Mouse (Mus musculus) CD4-positive, CD25-positive, alpha-beta regulatory T cell, adult 4 months (primary cell): Measurements from ENCODE around the gene Elmo3. TPM values are rescaled to one million over a fixed set of nuclear protein-coding genes. Genes with fewer than 3 reads are reported as not detected.
"Not testable (repeated sequence)": the region's sequence is repeated elsewhere in the genome, so short reads cannot be mapped to it uniquely, and the experiment has no call there.

Experiments used
- ATAC-seq: one replicate; pipeline ENCODE4 v1.8.0; 2017
- polyA plus RNA-seq, 2 experiments: library from polyadenylated mRNA; unstranded; fragments of 100-300 nt; shearing (Covaris generic); gene quantifications; one replicate each; pipeline ENCODE4 v1.2.1; 2017

Elmo3 gene
- polyA plus RNA-seq, 2 experiments from 2014 or later, result 7.4 to 13.5 TPM

DNA sequence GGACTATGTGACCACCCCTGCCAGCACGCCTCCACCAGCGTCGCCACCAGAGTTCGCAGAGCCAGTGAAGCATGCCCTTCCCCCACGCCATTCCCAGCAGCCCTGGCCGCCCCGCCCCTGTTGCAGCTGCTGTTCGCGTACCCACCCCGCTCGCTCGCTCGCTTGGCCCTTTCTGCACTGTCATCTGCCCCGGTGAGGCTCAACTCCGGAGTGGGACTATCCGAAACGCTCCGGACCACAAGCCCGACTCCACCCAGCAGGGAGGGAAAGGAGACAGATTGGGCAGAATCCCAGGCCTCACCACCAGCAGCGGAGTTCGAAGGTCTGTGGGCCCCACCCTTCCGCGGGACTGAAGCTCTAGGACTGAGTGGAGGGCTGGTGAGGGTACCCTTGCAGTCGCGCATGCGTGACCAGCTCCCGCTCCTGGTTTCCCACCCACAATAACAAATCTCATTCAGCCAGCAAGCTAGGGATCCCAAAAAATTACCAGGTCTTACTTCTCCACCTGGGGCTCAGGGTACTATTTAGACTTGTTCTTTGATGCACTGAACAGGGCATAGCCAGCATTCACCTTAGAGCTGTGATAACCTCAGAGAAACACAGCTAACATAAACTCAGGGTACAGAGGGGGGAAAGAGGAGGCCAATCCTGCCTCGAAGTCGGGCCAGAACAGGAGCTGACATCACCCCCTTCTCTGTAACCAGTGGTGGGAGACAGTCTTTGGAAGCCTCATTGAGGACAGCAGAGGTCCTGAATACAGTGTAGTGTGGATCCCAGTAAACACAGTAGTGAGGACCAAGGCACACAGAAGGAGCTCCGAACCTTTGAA lies 28.9 kb upstream of the Elmo3 start:
- no peak for ATAC-seq

DNA sequence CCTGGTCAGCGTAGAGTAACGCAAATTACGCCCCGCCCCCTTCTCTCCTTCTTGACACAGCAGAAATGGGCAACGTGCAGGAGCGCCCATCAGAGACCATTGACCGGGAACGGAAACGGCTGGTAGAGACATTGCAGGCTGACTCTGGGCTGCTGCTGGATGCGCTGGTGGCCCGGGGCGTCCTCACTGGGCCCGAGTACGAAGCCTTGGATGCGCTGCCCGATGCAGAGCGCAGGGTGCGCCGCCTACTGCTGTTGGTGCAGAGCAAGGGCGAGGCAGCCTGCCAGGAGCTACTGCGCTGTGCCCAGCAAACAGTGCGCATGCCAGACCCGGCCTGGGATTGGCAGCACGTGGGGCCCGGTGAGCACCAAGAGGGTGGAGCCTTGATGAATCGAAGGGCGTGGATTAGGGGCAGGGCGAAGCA lies 26.5 kb upstream of the Elmo3 start:
- ATAC-seq, result peak; percentile 71

DNA sequence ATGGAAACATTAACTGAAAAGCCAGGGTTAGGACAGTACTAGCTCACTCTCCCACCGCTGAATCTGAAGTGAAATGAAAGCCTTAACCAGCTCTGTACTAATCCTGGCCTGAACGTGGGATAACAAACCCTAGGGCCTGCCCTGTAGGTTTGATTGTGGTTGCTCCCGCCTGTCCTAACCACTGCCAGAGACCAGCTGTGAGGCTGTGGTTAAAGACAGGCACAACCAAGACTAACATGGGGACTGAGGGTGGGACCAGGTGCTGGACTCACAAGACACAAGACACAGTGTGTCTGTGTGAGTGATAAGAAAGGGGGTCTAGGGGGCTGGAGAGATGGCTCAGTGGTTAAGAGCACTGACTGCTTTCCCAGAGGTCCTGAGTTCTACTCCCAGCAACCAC lies 24.8 kb upstream of the Elmo3 start:
- ATAC-seq, result no peak

DNA sequence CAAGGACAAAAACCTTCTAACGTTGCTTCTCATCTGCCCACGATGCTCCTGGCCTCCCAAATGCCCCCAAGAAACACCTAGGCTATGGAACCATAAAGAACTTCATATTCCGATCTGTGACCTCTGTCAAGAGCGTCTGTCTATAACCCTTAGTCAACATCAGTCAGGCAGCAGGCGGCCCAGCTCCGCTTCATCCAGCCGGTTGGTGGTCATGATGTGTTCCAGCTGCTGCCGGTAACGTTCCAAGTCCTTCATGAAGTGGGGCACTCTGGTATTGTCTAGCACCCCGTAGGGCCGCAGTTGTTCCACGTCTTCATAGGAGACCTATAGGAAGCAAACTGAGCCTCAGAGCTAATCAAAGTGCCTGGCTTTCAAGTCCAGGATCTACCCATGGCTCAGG lies 23.6 kb upstream of the Elmo3 start:
- no peak for ATAC-seq

DNA sequence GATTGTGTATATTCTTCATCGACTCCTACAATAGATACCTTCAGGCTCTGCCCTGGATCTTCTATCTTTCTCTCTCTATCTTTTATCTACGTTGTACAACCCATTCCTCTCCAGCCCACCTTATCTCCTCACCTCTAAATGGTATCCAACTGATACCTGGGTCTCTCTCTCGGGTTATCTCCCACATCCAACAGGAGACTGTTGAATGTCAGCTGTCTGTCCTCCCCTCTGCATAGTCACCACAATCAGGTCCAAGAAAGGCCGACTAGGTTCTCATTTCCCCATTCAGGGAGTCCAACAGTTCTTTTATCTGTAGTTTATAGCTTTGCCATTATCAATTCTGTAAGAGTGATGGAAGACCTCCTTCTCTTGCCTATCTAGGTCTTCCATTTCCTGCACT lies 23.2 kb upstream of the Elmo3 start:
- no peak for ATAC-seq

DNA sequence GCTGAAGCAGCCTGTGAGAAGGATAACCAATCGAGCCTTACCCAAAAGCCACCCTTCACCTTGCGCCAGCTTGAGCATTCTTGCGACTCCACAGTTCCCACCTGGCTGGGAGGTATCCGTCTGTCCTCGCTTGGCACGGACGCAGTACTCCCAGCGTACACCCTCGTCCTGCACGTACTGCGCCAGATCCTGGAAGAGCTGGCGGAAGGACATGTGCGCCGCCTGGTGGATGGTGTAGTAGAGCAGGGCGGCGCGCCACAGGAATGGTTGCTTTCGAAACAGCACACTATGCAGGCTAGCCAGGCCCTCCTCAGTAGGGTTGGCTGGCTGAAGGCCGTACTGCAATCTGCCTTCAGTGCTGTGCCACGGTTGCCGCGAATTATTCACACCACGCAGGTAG lies 22.3 kb upstream of the Elmo3 start:
- peak; percentile 72 for ATAC-seq

DNA sequence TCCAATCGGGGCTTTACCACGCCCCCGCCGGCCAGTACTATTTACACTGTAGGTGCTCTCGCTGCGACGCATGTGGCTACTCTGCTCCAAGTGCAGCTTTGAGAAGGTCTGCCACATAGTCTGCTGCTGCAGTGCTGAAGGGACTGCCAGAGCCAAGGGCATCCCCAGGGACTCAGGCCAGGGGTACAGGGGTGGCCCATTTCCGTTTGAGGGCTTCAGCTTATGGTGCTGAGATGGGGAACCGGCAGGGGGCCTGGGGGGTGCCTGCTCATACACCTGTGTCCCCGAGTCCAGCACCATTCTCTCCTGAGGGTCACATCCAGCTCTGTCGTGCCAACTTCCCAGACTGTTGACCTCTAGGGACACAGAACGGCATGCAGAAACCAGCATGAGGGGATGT lies 19.9 kb upstream of the Elmo3 start:
- no peak for ATAC-seq

DNA sequence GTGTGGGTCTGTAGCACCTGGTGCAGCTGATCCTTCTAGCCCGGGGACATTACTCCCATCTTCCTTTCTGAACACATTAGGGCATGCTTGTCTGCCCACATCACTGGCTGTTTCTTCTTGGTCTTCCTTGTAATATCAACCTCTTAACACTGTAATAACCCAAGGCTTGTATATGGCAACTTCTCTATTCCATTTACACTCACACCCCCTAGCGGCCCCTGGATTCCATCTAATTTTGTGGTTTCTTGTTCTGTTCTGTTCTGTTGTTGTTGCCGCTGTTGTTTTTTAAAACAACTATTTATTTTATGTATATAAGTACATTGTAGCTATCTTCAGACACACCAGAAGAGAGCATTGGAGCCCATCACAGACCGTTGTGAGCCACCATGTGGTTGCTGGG lies 18.5 kb upstream of the Elmo3 start:
- ATAC-seq, result no peak

DNA sequence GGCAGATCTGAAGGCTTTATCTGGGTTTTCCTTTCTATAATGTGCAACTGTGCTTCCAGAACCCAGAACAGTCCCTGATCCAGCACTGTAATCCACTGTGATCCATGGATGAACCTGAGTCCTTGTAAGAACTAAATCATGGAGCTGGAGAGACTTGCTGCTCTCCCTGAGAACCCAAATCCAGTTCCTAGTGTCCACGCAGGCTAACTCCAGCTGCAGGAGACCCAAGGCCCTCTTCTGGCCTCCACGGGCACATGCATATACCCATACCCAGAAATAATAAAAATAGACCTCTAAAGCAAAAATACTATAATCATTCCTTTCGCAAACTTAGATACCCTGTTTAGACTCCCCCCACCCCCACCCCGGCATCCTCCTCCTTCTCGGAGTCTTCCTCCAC lies 17.2 kb upstream of the Elmo3 start:
- no peak for ATAC-seq

DNA sequence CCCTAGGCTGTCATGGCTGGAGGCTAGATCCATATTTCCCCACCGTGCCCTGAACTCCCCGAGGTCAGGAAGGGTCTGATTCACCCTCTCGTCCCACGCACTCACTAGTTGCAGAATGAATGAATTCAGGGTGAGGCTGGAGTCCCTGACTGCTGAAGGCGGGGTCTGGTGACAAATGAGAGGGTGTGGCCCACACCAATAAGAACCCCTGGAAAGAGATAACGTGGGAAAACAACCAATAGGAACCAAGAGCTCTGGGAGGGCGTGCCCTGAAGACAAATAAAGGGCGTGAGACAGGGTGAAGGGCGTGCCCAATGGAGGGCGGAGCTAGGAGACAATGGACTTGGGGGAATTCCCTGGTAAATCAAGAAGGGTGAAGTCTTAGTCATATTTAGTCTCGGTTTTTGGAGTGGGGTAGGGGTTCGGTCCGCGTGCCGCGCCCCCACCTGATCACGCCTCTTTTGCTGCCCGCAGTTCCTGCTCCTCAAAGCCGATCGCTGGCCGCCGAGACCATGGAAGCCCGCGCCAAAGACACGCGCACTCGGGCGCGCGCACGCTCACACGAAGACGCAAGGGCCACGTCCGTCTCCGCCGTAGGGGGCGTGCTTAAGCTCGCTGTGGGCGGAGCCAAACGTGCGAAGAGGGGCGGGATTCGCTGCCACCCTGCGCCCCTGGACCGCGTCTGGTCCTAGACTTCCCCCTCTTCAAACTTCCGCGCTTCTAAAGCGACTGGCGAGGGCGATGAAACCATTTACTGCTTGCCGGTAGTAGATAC lies 16.3 kb upstream of the Elmo3 start:
- peak; percentile 89 for ATAC-seq

DNA sequence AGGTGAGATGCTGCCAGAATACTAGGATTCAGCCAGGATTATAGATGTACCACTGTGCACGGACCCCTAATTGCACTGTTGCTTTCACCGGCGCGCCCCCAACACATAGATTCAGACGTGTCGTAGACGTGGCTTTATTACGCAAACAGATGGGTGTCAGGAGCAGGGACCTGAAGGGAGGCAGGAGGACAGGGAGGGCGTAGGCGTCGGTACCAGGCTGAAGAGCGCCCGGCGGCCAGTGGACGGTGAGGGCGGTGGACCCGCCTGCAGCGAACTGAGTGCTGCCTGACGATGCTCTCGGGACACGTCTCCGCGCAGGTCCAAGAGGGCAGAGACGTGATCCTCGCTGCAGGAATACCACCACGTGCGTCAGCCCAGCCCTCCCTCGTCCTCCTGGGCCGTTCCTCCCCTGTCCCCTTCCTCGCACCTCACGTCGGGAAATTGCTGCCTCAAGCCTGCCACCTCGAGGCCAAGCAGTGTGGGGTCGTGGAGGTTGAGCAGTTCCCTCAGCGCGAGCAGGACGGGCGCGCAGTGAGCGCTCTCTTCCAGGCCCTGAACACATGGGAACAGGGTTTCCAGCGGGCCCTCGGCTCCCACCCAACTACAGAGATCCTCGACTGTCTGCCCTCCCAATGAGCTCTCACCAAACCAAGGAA lies 15.5 kb upstream of the Elmo3 start, which contains the start of gene 4931428F04Rik:
4931428F04Rik (minus strand) TSS at position 60 of the 656 bp plus-strand sequence.
- ATAC-seq, result no peak

DNA sequence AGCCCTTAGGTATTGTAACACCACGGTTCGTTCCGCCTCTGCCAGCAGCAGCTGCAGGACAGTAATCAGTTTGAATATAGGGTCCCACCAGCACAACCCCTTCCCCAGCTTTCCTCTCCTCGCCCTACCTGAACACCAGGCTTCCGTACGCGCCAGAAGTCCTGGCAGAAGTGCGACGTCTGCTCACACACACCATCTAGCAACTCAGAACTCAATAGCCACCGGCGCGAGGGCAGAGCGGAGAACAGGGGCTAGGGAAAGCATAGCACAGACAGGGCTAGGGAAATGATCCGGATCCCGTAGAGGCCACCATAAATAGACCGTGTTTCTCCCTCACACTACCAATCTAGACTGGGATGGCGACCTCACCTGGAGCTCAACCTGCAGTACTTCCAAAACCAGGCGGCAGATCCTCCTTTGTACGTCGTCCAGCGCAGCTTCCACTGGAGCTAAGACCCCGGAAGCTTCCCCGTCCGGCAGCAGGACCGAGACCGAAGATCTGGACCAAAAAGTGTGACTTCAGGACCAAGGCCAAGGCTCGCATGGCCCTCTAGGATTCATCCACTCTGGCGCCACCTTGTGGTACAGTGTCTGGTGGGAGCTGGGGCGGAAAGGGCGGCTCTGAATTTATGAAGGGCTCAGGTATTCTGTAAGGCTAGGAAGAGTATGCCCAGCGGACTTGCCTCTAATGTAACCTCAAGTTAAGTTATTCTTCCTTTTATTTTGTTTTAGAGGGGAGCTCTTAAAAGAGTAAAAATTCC lies 14.7 kb upstream of the Elmo3 start:
- peak; percentile 29 for ATAC-seq

DNA sequence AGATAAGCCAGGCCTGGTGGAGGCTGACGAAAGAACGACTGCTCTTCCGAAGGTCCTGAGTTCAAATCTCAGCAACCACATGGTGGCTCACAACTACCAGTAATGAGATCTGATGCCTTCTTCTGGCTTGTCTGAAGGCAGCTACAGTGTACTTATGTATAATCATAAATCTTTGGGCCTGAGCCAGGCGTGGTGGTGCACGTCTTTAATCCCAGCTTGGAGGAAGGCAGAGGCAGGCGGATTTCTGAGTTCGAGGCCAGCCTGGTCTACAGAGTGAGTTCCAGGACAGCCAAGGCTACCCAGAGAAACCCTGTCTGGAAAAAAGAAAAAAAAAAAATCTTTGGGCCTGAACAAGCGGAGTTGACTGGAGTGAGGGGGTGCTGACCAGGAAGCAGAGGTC lies 14.0 kb upstream of the Elmo3 start:
- ATAC-seq, result not testable (repeated sequence)

DNA sequence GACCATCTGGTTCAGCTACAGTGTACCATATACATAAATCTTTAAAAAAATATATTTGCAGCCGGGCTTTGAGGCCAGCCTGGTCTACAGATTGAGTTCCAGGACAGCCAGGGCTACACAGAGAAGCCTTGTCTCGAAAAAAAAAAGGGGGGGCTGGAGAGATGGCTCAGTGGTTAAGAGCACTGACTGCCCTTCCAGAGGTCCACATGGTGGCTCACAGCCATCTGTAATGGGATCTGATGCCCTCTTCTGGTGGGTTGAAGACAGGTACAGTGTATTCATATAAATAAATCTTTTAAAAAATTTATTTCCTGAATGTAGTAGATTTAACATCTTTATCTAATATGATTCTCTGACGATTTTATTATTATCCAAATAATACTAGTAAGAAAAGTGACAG lies 13.6 kb upstream of the Elmo3 start:
- ATAC-seq, result not testable (repeated sequence)

DNA sequence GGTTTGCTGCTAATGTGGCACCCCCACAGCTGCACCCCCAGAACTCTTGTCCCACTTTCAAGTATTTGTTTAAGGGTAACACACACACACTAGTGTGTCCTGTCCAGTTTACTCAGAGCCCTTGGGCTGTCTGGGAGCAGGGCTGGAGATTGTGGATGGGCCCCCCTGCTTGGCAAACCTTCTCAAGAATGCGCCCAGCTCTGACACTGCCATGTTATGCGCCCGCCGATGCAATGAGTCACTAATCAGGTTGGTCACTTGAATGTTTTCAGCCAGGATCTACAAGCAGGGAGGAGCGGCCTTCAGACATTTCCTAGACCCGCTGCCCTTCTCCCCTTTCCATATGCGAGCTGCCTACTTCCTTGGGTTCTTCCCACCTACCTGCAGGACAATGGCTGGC lies 12.9 kb upstream of the Elmo3 start:
- ATAC-seq, result no peak

DNA sequence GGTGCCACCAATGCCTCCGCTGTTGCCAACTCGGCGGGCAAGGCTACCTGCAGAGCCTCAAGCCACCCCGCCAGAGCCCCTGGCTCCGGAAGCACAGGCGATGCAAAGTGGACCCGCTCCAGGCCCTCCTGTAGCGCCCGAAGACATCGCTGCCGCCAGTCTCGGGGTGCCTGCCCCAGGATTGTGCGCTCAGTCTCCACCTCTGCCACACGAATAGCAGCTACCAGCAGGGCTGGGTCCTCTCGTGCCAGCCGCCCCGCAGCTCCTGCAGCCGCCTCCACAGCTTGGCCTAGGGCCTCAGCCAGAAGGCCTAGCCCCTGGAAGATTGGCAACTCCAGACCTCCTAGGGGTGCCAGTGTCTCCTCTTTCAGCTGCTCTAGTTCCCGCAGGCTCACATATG lies 12.0 kb upstream of the Elmo3 start:
- ATAC-seq, result no peak

DNA sequence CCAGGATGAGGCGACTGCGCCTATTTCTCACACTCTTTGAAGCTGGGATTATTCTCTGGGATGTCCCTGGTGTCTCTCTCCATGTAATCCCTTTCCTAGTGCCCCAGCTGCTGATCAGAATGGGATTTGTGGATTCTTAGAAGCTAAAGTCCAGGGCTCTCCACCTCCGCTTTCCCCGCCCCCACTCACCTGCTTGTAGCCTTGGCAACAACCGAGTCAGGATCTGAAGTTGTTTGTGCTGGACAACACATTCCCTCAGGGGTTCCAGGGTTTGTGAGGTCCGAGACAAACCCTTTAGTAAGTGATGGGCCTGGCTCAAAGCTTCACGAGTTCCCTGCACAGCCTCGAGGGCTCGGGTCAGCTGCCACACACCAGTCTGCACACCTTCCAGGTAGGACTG lies 10.6 kb upstream of the Elmo3 start:
- no peak for ATAC-seq

DNA sequence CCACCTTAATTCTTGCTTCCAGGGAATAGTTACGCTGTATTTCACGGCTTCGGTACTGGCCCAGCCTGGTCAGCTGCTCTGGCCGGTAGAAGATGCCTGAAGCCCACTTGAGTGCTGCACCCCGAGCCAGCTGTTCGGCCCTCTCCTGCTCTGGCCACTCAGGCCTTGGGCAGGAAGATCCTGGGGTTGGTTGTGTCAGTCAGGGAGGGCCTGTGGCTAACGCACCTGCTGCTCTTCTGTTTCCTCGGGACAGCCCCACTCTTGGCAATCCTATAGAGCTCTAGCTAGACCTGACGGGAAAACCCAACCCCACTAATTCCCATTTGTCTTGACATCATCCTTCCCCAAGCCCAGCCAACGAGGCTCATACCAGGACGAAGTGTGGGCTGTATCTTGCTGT lies 10.1 kb upstream of the Elmo3 start:
- ATAC-seq, result no peak

DNA sequence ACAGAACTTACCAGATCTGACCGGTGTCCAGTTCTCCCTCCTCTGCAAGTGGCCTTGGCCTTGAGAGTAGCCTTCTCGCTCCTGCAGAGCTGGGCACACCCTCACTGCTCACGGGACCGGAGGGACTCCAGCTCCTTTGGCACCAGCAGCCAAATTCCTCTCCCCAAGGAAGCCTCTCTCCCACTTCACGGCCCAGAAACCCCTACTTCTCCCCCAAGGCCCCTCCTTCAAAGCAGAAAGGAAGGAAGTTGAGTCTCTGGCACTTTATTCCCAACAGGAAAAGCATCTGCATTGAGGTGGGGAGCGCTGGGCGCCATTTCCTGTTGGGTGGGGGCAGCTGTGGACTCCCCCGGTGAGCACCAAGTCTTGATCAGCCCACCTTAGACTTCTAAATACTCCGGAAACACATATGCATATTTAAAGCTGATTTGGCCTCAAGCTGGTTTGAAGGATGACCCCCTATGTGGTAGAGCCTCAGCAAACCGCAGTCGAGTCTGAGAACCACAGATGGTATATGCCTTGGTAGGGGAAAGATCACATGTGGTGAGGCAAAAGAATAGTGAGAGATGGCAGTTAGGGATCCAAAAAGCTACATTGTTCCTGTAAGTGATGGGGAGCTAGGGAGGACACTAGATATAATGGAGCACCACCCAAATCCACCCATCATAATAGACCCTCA lies 9.4 kb upstream of the Elmo3 start, which contains the start of gene Exoc3l:
Exoc3l (minus strand) TSS at position 207 of the 679 bp plus-strand sequence.
- no peak for ATAC-seq

DNA sequence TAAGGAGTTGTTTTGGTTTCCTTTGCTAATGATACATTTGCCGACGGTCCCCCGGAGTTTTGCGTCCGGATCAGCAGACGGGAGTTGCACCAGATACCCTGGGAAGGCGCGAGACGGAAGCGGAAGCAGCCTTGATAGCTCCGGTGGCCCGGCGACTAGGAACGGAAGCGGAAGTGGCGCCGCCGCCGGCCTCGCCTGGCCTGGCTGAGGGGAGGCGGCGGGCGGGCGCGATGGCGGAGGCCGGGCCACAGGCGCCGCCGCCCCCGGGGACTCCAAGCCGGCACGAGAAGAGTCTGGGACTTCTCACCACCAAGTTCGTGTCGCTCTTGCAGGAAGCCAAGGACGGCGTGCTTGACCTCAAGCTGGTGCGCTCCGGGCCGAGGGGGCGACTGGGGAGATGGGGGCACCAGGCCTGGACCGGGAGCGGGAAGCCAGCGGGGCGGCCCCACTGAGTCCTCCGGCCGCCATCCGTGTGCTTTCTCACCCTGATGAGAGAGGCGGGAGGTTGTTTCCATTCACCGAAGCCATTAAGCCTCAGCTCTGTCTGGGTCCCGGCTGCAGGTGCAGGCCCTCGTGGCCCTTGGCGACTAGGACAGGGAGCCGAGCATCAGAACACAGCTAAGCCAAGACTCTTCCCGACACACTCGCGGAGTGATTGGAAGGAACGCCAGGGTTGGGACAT lies 7.7 kb upstream of the Elmo3 start, which contains the start of gene E2f4:
E2f4 (plus strand) TSS at position 153 of the 682 bp plus-strand sequence.
- ATAC-seq, result peak; percentile 98
